Mouse (Mus musculus): ENCODE data around the gene Ccer2. TPM values are rescaled to one million over a fixed set of nuclear protein-coding genes. Genes with fewer than 3 reads are reported as not detected.

Ccer2 gene
- polyA plus RNA-seq, 1 experiment from 2014 or later = not detected

DNA sequence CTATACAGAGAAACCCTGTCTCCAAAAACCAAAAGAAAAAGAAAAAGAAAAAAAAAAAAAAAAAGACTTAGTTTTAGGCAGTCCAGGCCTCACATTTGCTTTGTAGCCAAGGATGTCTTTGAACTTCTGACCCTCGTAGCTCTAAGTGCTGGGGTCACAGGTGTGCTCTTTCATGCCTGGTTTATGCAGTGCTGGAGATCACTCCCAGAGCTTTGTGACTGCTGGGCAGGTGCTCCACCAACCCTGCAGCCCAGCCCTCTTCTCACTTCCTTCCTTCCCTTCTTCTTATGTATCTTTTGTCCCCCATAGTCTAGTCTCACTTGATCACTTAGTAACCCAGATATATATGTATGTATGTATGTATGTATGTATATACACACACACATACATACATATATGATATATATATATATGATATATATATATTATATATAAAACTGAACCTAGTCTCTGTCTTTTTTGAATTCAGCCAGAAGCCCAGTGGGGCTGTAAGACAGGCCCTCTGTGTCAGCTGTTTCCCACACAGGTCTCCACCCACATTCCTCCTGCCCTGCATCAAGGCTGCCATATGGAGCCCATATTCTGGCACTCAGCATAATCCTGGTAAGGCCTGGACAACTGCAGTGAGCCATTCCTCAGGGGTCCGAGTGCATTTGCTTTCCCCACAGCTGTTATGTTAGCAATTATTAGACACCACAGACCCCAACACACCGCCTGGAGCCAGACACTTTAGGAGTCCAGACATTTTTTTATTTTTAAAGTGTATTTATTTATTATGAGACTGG lies 35.0 kb upstream of the Ccer2 start:
- Histone ChIP-seq H3K9me3 (ENCODE audit: control insufficient read depth, low read length) (no peaks in the 10 kb centered on the region), H3K27me3 (ENCODE audit: control insufficient read depth, insufficient read depth, low read depth, low read length) (no peaks in the 10 kb centered on the region), H3K27ac (ENCODE audit: low read length) (peak overlapping the region; percentile 49; the same call in 1 of the 2 replicates), H3K9ac (ENCODE audit: low read length) (no peak overlapping the region), H3K4me1 (replicated peaks; ENCODE audit: control insufficient read depth, insufficient read depth, low read length) (peaks cover 5% of the 10 kb centered on the region; the same call in 1 of the 2 replicates), H3K4me2 (ENCODE audit: low read depth, low read length) (no peak overlapping the region), H3K36me3 (ENCODE audit: control insufficient read depth, insufficient read depth, low read length) (peaks cover 6% of the 10 kb centered on the region), H3K4me3 (ENCODE audit: low read length) (no peak overlapping the region)
- WGBS = 48% methylated on average over 3 of the region's 3 CpGs
- peak; percentile 80 for ATAC-seq (ENCODE audit: low read depth)

DNA sequence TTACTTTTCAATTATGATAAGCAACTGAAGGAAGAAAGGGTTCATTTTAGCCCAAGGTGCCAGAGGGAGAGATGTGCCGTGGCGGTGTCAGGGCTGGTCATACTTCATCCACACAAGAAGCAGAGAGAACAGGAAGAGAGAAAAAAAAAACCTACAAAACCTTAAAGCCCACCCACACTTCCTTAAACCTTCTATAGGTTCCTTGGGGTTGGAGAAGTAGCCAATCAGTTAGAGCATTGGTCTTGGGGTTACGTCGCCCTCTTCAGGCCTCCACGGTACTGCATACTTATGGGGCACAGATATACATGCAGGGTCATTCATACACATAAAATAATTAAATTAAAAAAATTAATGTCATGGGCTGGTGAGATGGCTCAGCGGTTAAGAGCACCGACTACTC lies 33.9 kb upstream of the Ccer2 start:
- 91% methylated on average over 7 of the region's 7 CpGs for WGBS
- ATAC-seq (ENCODE audit: low read depth) = no peak
- no peaks in the 10 kb centered on the region for H3K27me3 ChIP-seq (ENCODE audit: control insufficient read depth, insufficient read depth, low read depth, low read length)

DNA sequence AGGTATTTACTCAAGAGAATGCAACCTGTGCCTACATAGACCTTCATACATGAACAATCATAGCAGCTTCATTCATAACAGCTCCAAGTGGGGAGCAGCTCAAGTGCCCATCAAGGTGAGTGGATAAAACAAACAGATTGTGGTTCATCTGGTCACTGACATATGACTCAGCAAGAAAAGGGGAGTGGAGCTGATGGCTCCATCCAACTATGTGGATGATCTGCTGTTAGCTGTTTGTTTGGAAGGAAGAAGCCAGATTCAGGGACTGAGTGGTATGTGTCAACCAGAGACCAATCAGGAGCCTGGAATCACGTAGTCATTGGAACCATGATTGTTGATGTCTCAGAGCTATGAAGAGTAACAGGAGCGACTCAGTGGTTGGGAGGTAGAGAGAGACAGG lies 31.4 kb upstream of the Ccer2 start:
- Histone ChIP-seq H3K27ac (ENCODE audit: low read length) (no peak overlapping the region), H3K27me3 (ENCODE audit: control insufficient read depth, insufficient read depth, low read depth, low read length) (no peaks in the 10 kb centered on the region), H3K4me1 (replicated peaks; ENCODE audit: control insufficient read depth, insufficient read depth, low read length) (no peaks in the 10 kb centered on the region), H3K4me3 (ENCODE audit: low read length) (no peak overlapping the region), H3K36me3 (ENCODE audit: control insufficient read depth, insufficient read depth, low read length) (peaks cover 7% of the 10 kb centered on the region), H3K9me3 (ENCODE audit: control insufficient read depth, low read length) (no peaks in the 10 kb centered on the region), H3K9ac (ENCODE audit: low read length) (no peak overlapping the region), H3K4me2 (ENCODE audit: low read depth, low read length) (no peak overlapping the region)
- WGBS = 87% methylated on average over 2 of the region's 2 CpGs
- ATAC-seq (ENCODE audit: low read depth) = no peak

More for the DNA sequence above, 33.9 kb upstream of the Ccer2 start:
- Histone ChIP-seq H3K4me3 (ENCODE audit: low read length) (no peak overlapping the region), H3K9ac (ENCODE audit: low read length) (no peak overlapping the region), H3K4me1 (replicated peaks; ENCODE audit: control insufficient read depth, insufficient read depth, low read length) (peaks cover 4% of the 10 kb centered on the region; the same call in 1 of the 2 replicates), H3K27ac (ENCODE audit: low read length) (no peak overlapping the region), H3K9me3 (ENCODE audit: control insufficient read depth, low read length) (no peaks in the 10 kb centered on the region), H3K4me2 (ENCODE audit: low read depth, low read length) (no peak overlapping the region), H3K36me3 (ENCODE audit: control insufficient read depth, insufficient read depth, low read length) (peaks cover 7% of the 10 kb centered on the region)

DNA sequence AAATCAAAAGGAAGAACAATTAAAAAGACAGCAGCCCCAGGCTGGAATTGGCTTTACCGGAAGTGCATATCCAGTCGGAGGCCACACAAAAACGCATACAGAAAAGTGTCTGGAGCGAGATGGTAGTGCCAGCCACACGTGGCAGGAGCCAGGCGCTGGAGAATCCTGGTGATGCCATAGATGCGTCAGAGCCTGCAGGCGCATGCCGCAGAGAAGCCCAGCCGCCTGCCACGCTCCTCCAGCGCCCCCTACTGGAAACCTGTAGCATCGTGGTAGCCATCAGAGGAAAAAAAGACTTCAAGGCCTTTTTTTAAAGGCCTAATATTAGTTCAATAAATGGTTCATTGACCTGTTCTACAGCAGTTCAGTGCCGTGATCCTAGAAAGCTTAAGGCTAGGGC lies 29.4 kb upstream of the Ccer2 start:
- H3K4me2 ChIP-seq (ENCODE audit: low read depth, low read length) = no peak overlapping the region
- WGBS = 6% methylated on average over 14 of the region's 14 CpGs

DNA sequence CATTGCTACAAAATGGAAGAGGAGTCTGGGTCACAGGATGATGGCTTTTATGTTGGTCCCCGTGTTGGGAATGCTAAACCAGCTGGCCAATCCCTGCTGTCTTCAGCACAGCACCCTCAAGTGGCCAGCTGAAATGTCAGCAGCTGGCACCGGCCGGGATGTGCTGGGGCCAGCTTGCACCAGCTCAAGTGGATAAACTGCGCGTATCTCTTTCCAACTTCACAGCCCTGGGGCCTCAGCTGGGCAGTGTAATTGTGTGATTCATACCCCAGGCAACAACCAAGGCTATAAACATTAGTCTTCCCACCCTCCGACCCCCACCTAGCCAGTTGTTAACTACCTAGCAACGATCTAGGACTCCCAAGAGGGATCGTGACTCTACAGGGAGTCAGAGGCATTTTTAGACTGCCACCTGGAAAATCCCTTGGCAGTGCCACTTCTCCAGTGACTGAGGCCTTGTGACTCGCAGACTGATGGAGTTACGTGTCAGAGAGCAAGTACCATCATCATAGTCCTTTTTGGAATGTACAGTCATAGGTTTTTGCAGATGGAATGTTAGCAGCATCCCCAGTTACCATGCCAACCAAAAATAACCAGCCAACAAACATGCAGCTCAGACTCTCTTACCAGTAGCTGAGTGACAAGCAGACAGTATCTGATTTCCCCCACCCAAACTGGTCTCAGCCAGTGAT lies 28.2 kb upstream of the Ccer2 start:
- ATAC-seq (ENCODE audit: low read depth) = no peak
- Histone ChIP-seq H3K4me3 (ENCODE audit: low read length) (no peak overlapping the region), H3K9ac (ENCODE audit: low read length) (no peak overlapping the region), H3K27me3 (ENCODE audit: control insufficient read depth, insufficient read depth, low read depth, low read length) (no peaks in the 10 kb centered on the region), H3K9me3 (ENCODE audit: control insufficient read depth, low read length) (peaks cover 8% of the 10 kb centered on the region), H3K36me3 (ENCODE audit: control insufficient read depth, insufficient read depth, low read length) (peaks cover 17% of the 10 kb centered on the region), H3K27ac (ENCODE audit: low read length) (no peak overlapping the region), H3K4me1 (replicated peaks; ENCODE audit: control insufficient read depth, insufficient read depth, low read length) (peaks cover 5% of the 10 kb centered on the region), H3K4me2 (ENCODE audit: low read depth, low read length) (no peak overlapping the region)
- 61% methylated on average over 10 of the region's 10 CpGs for WGBS

More for the DNA sequence above, 29.4 kb upstream of the Ccer2 start:
- Histone ChIP-seq H3K27me3 (ENCODE audit: control insufficient read depth, insufficient read depth, low read depth, low read length) (no peaks in the 10 kb centered on the region), H3K9ac (ENCODE audit: low read length) (no peak overlapping the region; the same call in 1 of the 2 replicates), H3K9me3 (ENCODE audit: control insufficient read depth, low read length) (peaks cover 8% of the 10 kb centered on the region), H3K4me1 (replicated peaks; ENCODE audit: control insufficient read depth, insufficient read depth, low read length) (no peaks in the 10 kb centered on the region), H3K36me3 (ENCODE audit: control insufficient read depth, insufficient read depth, low read length) (peaks cover 17% of the 10 kb centered on the region), H3K27ac (ENCODE audit: low read length) (no peak overlapping the region), H3K4me3 (ENCODE audit: low read length) (no peak overlapping the region)
- ATAC-seq (ENCODE audit: low read depth) = peak; percentile 69; the same call in 1 of the 2 replicates

DNA sequence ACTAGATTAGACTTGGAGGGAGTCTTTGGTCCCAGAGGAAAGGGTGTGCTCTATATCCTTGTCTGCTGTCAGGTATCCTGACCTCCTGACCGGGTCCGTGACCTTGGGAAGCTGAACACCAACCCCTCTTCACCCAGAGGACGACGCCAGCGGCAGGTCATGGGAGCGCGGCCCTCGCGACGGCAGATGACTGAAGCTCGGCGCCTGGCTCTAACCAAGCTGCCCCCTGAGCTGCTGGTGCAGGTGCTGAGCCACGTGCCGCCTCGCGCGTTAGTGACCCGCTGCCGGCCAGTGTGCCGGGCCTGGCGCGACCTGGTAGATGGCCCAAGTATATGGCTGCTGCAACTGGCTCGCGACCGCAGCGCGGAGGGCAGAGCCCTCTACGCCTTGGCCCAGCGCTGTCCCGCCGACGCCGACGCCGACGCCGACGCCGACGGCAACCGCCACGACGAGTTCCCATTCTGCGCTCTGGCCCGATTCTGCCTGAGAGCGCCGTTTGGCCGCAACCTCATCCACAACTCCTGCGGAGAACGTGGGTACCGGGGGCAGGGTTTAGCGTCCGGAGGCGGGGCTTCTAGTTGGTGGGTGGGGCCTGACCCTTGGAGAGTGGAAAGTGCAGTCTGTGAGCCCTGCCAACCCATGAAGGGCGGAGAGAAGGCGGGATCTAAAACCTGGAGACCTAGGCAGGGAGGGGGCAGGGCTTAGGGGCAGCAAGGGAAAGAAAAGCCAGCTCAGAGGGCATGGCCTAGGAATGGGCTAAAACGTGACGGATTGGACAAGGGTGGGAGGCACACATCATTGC lies 23.4 kb upstream of the Ccer2 start:
- no peak overlapping the region; the same call in 1 of the 2 replicates for H3K27ac ChIP-seq (ENCODE audit: low read length)
- H3K36me3 ChIP-seq (ENCODE audit: control insufficient read depth, insufficient read depth, low read length) = peaks cover 18% of the 10 kb centered on the region
- H3K9ac ChIP-seq (ENCODE audit: low read length) = peak overlapping the region; percentile 54
- peak overlapping the region; percentile 52 for H3K4me3 ChIP-seq (ENCODE audit: low read length)
- peaks cover 9% of the 10 kb centered on the region for H3K4me1 ChIP-seq (replicated peaks; ENCODE audit: control insufficient read depth, insufficient read depth, low read length)
- peak overlapping the region; percentile 83 for H3K4me2 ChIP-seq (ENCODE audit: low read depth, low read length)
- peaks cover 8% of the 10 kb centered on the region for H3K9me3 ChIP-seq (ENCODE audit: control insufficient read depth, low read length)
- ATAC-seq (ENCODE audit: low read depth) = peak; percentile 93
- 4% methylated on average over 58 of the region's 58 CpGs for WGBS
- H3K27me3 ChIP-seq (ENCODE audit: control insufficient read depth, insufficient read depth, low read depth, low read length) = no peaks in the 10 kb centered on the region

DNA sequence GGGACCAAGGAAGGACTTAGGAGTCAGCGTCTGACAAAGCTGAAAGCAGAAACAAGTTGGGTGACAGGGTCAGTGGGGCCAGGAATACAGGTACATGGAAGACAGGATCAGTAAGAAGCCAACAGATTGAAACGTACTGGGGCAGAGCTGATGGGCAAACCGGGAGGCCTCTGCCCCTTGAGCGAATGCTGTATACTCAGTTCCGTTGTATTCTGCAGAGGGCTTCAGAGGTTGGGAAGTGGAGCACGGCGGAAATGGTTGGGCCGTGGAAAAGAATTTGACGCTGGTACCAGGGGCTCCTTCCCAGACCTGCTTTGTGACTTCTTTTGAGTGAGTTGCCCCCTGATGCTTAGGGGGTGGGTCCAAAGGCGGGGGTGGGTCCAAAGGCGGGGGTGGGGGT lies 22.8 kb upstream of the Ccer2 start:
- Histone ChIP-seq H3K4me3 (ENCODE audit: low read length) (peak overlapping the region; percentile 52), H3K4me2 (ENCODE audit: low read depth, low read length) (peak overlapping the region; percentile 83), H3K4me1 (replicated peaks; ENCODE audit: control insufficient read depth, insufficient read depth, low read length) (peaks cover 9% of the 10 kb centered on the region), H3K27me3 (ENCODE audit: control insufficient read depth, insufficient read depth, low read depth, low read length) (no peaks in the 10 kb centered on the region), H3K27ac (ENCODE audit: low read length) (peak overlapping the region; percentile 13; the same call in 1 of the 2 replicates), H3K9ac (ENCODE audit: low read length) (peak overlapping the region; percentile 54), H3K36me3 (ENCODE audit: control insufficient read depth, insufficient read depth, low read length) (peaks cover 23% of the 10 kb centered on the region), H3K9me3 (ENCODE audit: control insufficient read depth, low read length) (peaks cover 8% of the 10 kb centered on the region)
- 17% methylated on average over 11 of the region's 11 CpGs for WGBS
- ATAC-seq (ENCODE audit: low read depth) = no peak

DNA sequence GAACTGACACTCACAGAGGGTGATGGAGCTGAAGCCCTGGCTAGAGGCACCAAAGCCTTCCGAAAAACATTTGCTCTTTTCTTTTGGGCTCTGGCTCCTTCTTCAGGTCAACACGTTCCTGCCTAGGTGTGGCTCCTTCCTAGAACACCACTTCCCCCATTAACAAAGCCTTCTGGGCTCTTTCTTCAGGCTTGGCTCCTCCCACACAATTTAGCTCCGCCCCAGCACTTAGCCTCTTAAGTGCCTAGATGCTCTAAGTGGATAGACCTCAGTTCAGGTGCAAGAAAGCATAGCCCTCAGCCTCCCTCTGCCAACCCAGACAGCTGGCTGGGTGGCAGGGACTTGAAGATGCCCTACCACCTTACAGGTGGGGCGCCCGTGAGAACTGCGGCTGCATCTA lies 20.3 kb upstream of the Ccer2 start:
- no peak overlapping the region for H3K27ac ChIP-seq (ENCODE audit: low read length)
- H3K4me3 ChIP-seq (ENCODE audit: low read length) = no peak overlapping the region
- no peak overlapping the region for H3K9ac ChIP-seq (ENCODE audit: low read length)
- no peak overlapping the region for H3K4me2 ChIP-seq (ENCODE audit: low read depth, low read length)
- no peak for ATAC-seq (ENCODE audit: low read depth)
- peaks cover 24% of the 10 kb centered on the region for H3K36me3 ChIP-seq (ENCODE audit: control insufficient read depth, insufficient read depth, low read length)
- H3K4me1 ChIP-seq (replicated peaks; ENCODE audit: control insufficient read depth, insufficient read depth, low read length) = peaks cover 9% of the 10 kb centered on the region
- peaks cover 8% of the 10 kb centered on the region for H3K9me3 ChIP-seq (ENCODE audit: control insufficient read depth, low read length)
- 71% methylated on average over 6 of the region's 6 CpGs for WGBS
- H3K27me3 ChIP-seq (ENCODE audit: control insufficient read depth, insufficient read depth, low read depth, low read length) = no peaks in the 10 kb centered on the region

DNA sequence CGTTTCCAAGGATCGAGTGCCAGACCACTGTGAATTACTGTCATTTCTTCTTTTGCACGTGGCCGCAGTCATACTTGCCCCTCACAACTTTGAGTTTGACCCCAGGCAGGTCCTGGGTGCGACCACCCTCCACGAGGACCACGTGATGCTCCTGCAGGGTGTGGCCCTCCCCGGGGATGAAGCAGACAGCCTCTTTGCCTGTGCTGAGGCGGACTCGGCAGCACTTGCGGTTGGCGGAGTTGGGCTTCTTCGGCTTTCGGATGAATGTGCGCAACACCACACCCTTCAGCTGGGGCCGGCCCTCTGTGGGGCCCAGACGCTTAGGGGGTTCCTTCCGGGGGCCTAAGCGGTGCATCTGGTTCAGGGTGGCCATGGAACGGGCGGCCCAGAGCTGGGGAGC lies 16.1 kb upstream of the Ccer2 start:
- Histone ChIP-seq H3K4me1 (replicated peaks; ENCODE audit: control insufficient read depth, insufficient read depth, low read length) (peaks cover 12% of the 10 kb centered on the region), H3K36me3 (ENCODE audit: control insufficient read depth, insufficient read depth, low read length) (peaks cover 15% of the 10 kb centered on the region), H3K9me3 (ENCODE audit: control insufficient read depth, low read length) (no peaks in the 10 kb centered on the region), H3K4me3 (ENCODE audit: low read length) (no peak overlapping the region), H3K4me2 (ENCODE audit: low read depth, low read length) (no peak overlapping the region), H3K9ac (ENCODE audit: low read length) (no peak overlapping the region), H3K27ac (ENCODE audit: low read length) (no peak overlapping the region), H3K27me3 (ENCODE audit: control insufficient read depth, insufficient read depth, low read depth, low read length) (no peaks in the 10 kb centered on the region)
- ATAC-seq (ENCODE audit: low read depth) = no peak
- WGBS = 93% methylated on average over 21 of the region's 21 CpGs
